Mouse (Mus musculus): Measurements from ENCODE around the gene Pth1r. TPM values are rescaled to one million over a fixed set of nuclear protein-coding genes. Genes with fewer than 3 reads are reported as not detected.

Gene Pth1r
- not detected in 2 replicates for polyA plus RNA-seq (2012; ENCODE audit: insufficient read depth, insufficient read length, low replicate concordance, missing spikeins)

DNA sequence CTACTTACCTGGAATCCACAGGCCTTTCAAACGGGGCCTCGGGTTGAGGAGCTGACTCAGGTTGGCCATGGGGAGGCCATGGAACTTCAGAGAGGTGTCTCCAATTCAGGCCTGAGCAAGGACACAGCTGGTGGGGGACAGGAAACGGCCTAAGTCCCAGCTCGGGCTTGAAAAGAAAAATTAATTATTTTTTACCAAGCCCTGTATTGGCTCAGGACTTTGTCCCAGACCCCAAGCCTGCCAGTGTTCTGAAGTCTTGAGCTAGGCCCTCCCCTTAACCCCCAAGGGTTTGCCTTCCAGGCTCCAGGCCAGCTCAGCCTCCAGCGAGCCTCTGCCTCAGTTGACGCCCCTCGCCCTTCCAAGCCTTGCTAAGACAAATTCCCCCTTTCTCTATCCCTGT, at the start of gene Pth1r:
Pth1r (minus strand) TSS at position 185 of the 400 bp plus-strand sequence.
- no peak for TF ChIP-seq POLR2A (IDR thresholded peaks at IDR 0.05; ENCODE audit: insufficient read depth, low read depth, low read length)
- TF ChIP-seq CTCF (IDR thresholded peaks at IDR 0.05; ENCODE audit: insufficient read depth, low read depth, low read length) = no peak
- Histone ChIP-seq H3K4me1 (ENCODE audit: control insufficient read depth, insufficient read depth, low read length) (peaks cover 16% of the 10 kb centered on the region), H3K4me3 (ENCODE audit: insufficient read depth, low read depth, low read length) (no peak within 1 kb of the TSS), H3K27ac (ENCODE audit: insufficient read depth, low read depth, low read length) (no peak within 1 kb of the TSS)
- 84% methylated on average over 7 of the region's 7 CpGs for WGBS

- Histone ChIP-seq H3K4me3 (ENCODE audit: insufficient read depth, low read depth, low read length) (no peak overlapping the region), H3K27ac (ENCODE audit: insufficient read depth, low read depth, low read length) (no peak overlapping the region), H3K4me1 (ENCODE audit: control insufficient read depth, insufficient read depth, low read length) (no peaks in the 10 kb centered on the region)
- TF ChIP-seq POLR2A (IDR thresholded peaks at IDR 0.05; ENCODE audit: insufficient read depth, low read depth, low read length) (no peak), CTCF (IDR thresholded peaks at IDR 0.05; ENCODE audit: insufficient read depth, low read depth, low read length) (no peak)
- WGBS = 79% methylated on average over 4 of the region's 4 CpGs
Measured at GRCm38 (mm10) chr9:110790462-110790861, 43.5 kb upstream of the Pth1r start.

GRCm38 (mm10) chr9:110788169-110788568, 41.2 kb upstream of the Pth1r start:
- Histone ChIP-seq H3K4me3 (ENCODE audit: insufficient read depth, low read depth, low read length) (no peak overlapping the region), H3K27ac (ENCODE audit: insufficient read depth, low read depth, low read length) (no peak overlapping the region), H3K4me1 (ENCODE audit: control insufficient read depth, insufficient read depth, low read length) (no peaks in the 10 kb centered on the region)
- no peak for TF ChIP-seq CTCF (IDR thresholded peaks at IDR 0.05; ENCODE audit: insufficient read depth, low read depth, low read length)
- no peak for TF ChIP-seq POLR2A (IDR thresholded peaks at IDR 0.05; ENCODE audit: insufficient read depth, low read depth, low read length)
- 94% methylated on average over 3 of the region's 3 CpGs for WGBS

- H3K27ac ChIP-seq (ENCODE audit: insufficient read depth, low read depth, low read length) = no peak overlapping the region
- peaks cover 11% of the 10 kb centered on the region for H3K4me1 ChIP-seq (ENCODE audit: control insufficient read depth, insufficient read depth, low read length)
- TF ChIP-seq CTCF (IDR thresholded peaks at IDR 0.05; ENCODE audit: insufficient read depth, low read depth, low read length) = no peak
- TF ChIP-seq POLR2A (IDR thresholded peaks at IDR 0.05; ENCODE audit: insufficient read depth, low read depth, low read length) = no peak
- WGBS = 93% methylated on average over 1 of the region's 1 CpGs
- no peak overlapping the region for H3K4me3 ChIP-seq (ENCODE audit: insufficient read depth, low read depth, low read length)
Measured at GRCm38 (mm10) chr9:110783611-110784010, 36.7 kb upstream of the Pth1r start.

DNA sequence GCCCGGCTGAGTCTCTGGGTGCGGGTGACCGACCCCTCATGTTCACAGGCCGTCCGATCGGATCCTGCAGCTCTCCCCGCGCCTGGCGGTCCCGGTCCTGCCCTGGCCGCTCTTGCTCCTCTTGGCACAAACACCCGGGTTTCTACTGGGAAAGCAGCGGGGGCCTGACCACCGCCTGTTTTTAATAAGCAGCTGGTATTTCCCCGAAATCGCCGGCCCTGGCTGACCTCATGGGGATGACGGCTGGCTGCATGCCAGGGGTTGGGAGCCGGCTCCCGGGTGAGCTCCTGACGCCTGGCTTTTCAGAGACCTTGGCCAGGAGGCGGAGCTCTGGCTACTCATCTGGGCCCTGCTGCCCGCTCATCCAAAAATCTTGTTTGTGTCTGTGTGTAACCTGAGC, 34.8 kb upstream of the Pth1r start:
- TF ChIP-seq CTCF (IDR thresholded peaks at IDR 0.05; ENCODE audit: insufficient read depth, low read depth, low read length) = no peak
- no peak for TF ChIP-seq POLR2A (IDR thresholded peaks at IDR 0.05; ENCODE audit: insufficient read depth, low read depth, low read length)
- WGBS = 1% methylated on average over 23 of the region's 23 CpGs
- peaks cover 11% of the 10 kb centered on the region for H3K4me1 ChIP-seq (ENCODE audit: control insufficient read depth, insufficient read depth, low read length)
- peak overlapping the region; percentile 52 for H3K4me3 ChIP-seq (ENCODE audit: insufficient read depth, low read depth, low read length)
- no peak overlapping the region for H3K27ac ChIP-seq (ENCODE audit: insufficient read depth, low read depth, low read length)

DNA sequence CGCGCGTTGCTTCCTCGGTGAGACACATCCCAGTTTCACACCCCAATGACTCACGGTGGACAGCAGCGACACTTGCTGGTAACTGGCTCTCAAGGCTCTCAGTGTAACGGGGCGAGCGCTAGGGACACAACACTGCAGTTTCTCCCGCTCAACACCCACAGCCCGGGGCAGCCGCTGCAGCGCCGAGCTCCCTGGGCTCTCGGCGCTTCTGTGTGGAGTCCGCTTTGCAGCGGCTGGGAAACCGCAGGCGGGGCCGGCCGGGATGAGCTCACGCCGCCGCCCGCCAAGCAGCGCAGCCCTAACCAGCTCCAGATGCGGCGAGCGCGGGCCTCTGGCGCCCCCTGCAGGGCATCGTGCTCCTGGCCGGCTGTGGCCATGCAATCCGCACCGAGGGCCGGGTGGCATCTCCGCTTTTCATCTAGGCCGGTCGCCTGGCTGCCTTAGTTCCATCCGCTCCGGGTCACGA, 34.3 kb upstream of the Pth1r start:
- peak; percentile 97 for TF ChIP-seq CTCF (IDR thresholded peaks at IDR 0.05; ENCODE audit: insufficient read depth, low read depth, low read length)
- no peak for TF ChIP-seq POLR2A (IDR thresholded peaks at IDR 0.05; ENCODE audit: insufficient read depth, low read depth, low read length)
- WGBS = under 1% methylated on average over 43 of the region's 43 CpGs
- H3K4me1 ChIP-seq (ENCODE audit: control insufficient read depth, insufficient read depth, low read length) = peaks cover 11% of the 10 kb centered on the region
- H3K27ac ChIP-seq (ENCODE audit: insufficient read depth, low read depth, low read length) = no peak overlapping the region
- H3K4me3 ChIP-seq (ENCODE audit: insufficient read depth, low read depth, low read length) = peak overlapping the region; percentile 52

- no peak overlapping the region for H3K4me3 ChIP-seq (ENCODE audit: insufficient read depth, low read depth, low read length)
- H3K4me1 ChIP-seq (ENCODE audit: control insufficient read depth, insufficient read depth, low read length) = peaks cover 11% of the 10 kb centered on the region
- TF ChIP-seq CTCF (IDR thresholded peaks at IDR 0.05; ENCODE audit: insufficient read depth, low read depth, low read length) = no peak
- WGBS = 75% methylated on average over 5 of the region's 5 CpGs
- no peak overlapping the region for H3K27ac ChIP-seq (ENCODE audit: insufficient read depth, low read depth, low read length)
Measured at GRCm38 (mm10) chr9:110779242-110779913, 32.4 kb upstream of the Pth1r start.

GRCm38 (mm10) chr9:110778559-110778958, 31.6 kb upstream of the Pth1r start:
- WGBS = 93% methylated on average over 7 of the region's 7 CpGs
- TF ChIP-seq CTCF (IDR thresholded peaks at IDR 0.05; ENCODE audit: insufficient read depth, low read depth, low read length) = no peak
- no peak for TF ChIP-seq POLR2A (IDR thresholded peaks at IDR 0.05; ENCODE audit: insufficient read depth, low read depth, low read length)
- Histone ChIP-seq H3K4me1 (ENCODE audit: control insufficient read depth, insufficient read depth, low read length) (peaks cover 11% of the 10 kb centered on the region), H3K27ac (ENCODE audit: insufficient read depth, low read depth, low read length) (no peak overlapping the region), H3K4me3 (ENCODE audit: insufficient read depth, low read depth, low read length) (no peak overlapping the region)

- TF ChIP-seq CTCF (IDR thresholded peaks at IDR 0.05; ENCODE audit: insufficient read depth, low read depth, low read length) (no peak), POLR2A (IDR thresholded peaks at IDR 0.05; ENCODE audit: insufficient read depth, low read depth, low read length) (no peak)
- 66% methylated on average over 1 of the region's 1 CpGs for WGBS
- no peak overlapping the region for H3K4me3 ChIP-seq (ENCODE audit: insufficient read depth, low read depth, low read length)
Measured at GRCm38 (mm10) chr9:110778100-110778499, 31.2 kb upstream of the Pth1r start.

More at GRCm38 (mm10) chr9:110778100-110778499, 31.2 kb upstream of the Pth1r start:
- no peak overlapping the region for H3K27ac ChIP-seq (ENCODE audit: insufficient read depth, low read depth, low read length)
- peaks cover 11% of the 10 kb centered on the region for H3K4me1 ChIP-seq (ENCODE audit: control insufficient read depth, insufficient read depth, low read length)
